Mouse (Mus musculus): ENCODE results near the gene Trappc4. TPM values are rescaled to one million over a fixed set of nuclear protein-coding genes. Genes with fewer than 3 reads are reported as not detected.

Gene Trappc4
- 51.8 and 55.7 TPM in 2 replicates for polyA plus RNA-seq (2012; rRNA removed; ENCODE audit: low replicate concordance)

DNA sequence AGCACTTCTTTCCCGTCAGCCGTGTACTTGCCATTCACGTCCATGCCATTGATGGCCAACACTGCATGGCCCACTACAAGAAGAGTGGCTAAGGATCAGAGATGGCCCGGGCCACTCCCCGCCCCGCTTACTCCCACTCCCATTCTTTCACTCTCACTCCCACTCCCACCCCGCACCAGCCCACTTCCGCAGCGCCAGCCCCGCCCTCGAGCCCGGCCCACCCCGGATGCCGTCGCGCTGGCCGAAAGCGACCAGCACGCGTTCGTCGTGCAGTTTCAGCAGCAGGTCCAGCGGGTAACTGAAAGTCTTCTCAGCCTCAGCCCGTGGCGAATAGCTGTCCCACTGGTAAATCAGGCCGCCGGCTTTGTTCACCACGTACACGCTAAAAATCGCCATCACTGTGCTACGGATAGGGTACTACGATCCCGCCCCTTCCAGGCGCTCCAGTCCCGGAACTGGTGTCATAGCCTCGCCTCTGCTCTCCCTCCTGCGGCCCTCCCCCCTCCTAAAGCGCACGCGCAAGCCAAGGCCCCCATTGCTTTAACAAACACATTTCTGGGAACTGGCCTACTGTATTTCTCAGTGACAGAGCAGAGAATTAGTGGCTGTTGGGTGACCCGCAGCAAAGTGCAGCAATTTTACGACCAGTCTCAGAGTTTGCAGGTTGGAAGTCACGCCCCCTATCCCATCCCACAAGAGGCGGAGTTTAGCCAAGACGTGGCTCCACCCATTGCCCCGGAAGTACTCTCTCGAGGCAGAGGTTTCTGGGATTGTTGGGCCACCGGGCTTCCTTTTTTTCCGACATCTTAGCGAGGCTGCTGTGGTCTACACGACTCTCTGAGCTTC is at the start of gene Trappc4, which contains the start of gene Rps25:
Gene Trappc4, minus strand, starts transcription at position 695 of the 846 bp plus-strand sequence.
Gene Rps25, plus strand, starts transcription at position 234 of the 846 bp plus-strand sequence.

DNA sequence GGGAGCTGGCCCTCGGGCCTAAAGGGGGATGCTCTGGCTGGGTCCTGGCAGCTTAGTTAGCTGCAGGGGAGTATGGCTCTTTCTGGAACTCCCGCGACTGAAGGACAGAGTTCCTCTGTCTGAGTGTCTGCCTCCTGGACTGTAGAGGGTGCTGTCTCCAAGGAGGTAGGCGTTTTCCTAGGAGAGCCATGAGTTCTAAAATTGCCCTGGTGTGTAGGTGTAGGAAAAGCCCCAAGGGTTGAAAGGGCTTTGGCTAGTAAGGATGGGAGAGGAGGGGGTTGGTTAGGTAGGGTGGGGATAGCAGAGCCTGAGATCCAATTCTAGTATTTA is 47.5 kb upstream of the Trappc4 start, which contains the start of gene Upk2:
Gene Upk2, minus strand, starts transcription at position 86 of the 330 bp plus-strand sequence.

DNA sequence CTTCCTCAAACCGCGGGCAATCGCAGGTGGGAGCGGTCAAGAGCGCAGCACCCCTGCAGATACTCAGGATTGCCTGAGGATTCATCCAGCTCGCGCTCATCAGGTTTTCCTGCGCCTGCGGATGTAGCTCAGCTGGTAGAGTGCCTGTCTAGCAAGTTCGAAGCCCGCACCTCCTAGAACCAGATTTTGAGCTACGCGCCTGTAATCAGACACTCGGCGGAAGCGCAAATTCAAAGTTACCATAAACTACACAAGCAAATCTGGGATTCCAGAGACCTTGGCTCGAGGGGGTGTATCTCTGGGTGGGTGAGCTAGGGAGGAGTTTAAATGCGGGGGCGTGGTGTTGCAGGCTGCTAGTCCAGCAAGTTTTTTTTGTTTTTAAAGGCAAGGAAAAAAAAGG is 33.6 kb upstream of the Trappc4 start, which contains the start of gene Foxr1:
Gene Foxr1, minus strand, starts transcription at position 176 of the 400 bp plus-strand sequence.

DNA sequence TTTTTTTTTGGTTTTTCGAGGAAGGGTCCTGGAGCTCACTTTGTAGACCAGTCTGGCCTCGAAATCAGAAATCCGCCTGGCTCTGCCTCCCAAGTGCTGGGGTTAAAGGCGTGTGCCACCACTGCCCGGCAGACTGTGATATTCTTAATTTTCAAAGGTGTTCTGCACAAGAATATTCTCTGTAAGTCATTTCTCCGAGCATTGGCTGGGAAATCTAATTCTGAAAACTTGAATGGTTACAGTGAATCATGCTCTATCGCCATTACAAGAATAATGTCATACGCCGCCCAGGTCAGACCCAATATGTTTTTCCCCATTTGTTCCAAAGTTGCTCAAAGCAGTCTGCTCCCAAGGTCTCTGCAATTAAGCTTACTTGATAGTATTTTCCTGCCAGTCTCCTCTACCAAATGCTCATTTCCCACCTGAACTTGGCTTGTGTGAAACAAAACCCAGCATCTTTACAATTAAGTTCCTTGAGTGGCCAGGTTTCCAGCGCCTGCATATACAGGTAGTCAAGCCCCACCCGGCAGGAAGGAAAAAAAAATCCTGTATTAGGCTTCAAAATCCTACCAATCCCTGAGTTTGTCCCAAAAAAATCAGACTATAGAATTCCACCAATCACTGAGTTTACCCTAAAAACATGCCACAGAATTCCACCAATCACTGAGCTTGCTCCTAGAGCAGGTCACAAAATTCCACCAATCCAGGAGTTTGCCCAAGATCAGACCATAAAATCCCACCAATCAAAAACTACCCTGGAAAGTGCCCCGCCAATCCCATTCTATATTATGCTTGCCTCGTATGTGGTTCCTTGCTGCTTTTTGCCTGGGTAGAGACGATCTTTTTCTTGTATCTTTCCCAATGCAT is 11.4 kb upstream of the Trappc4 start, which contains the start of gene Ccdc84:
Gene Ccdc84, minus strand, starts transcription at position 51 of the 867 bp plus-strand sequence.

DNA sequence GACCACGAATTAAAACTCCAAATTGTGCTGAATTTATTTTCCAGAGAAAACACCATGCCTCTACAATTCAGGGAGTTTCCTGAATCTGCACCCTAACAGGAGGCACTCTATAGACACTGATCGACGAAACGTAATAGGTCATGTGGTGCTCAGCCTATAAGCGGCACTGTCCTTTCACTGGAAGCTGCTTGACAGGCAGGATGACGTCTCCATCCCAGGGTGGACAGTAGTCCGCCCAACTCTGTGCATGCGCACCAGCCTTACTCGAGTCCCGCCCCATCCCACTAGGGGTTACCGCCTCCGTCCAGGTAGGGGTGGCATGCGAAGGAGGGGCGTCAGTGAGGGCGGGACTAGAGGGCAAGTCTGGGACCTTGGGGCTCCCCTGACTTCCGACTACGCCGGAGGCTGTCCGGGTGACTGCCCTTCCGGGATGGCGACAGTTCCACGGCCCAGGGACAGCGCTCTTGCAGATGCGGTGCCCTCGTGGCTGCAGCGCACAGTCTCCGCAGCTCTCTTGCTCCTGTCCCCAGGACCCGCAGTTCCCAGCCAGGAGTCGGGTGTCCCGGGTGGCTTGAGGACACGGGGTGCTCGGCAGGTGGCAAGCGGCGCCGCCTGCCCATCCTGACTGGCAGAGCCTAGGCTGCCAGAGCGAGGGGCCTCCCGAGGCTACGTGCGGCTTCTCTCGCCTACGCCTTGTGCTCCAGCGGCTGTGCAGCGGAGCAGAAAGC is 10.6 kb downstream of the Trappc4 start, which contains the start of gene Slc37a4:
Gene Slc37a4, plus strand, starts transcription at position 169 of the 728 bp plus-strand sequence.

DNA sequence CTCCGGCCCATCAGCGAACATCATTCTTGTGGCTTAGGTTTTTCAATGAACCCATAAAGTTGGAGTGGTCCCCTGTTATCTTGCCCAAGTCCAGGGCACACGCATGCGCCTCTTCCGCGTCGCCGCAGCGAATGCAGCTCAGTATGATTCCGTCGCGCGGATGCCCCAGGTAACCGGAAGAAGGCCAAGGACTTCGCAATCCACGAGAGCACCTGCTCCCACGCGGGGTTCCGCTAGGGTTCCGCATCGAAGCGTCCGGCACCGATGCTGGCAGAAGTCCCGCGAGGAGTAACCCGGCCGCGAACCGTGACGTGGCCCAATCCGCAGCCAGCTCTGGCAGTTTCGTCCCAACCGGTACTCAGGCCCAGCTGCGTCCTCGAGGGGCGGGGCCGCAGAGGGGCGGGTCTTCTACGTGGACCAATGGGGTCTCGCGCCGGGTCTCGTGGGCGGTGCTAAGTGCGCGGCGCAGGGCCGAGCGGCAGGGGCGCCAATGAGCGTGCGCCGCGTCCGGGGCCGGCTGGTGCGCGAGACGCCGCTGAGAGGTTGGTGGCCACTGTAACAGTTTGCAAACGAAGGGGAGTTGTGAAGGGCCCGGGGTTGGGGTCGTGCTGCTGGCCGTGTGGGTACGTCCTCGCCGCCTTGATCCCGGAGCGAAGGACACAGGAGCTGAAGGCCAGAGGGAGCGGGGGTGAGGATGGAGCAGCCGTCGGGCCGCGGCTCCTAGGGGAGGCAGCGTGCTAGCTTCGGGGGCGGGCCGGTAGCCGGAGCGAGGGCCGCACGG is 28.2 kb downstream of the Trappc4 start, which contains the start of gene Hyou1:
Gene Hyou1, plus strand, starts transcription at position 437 of the 781 bp plus-strand sequence.

DNA sequence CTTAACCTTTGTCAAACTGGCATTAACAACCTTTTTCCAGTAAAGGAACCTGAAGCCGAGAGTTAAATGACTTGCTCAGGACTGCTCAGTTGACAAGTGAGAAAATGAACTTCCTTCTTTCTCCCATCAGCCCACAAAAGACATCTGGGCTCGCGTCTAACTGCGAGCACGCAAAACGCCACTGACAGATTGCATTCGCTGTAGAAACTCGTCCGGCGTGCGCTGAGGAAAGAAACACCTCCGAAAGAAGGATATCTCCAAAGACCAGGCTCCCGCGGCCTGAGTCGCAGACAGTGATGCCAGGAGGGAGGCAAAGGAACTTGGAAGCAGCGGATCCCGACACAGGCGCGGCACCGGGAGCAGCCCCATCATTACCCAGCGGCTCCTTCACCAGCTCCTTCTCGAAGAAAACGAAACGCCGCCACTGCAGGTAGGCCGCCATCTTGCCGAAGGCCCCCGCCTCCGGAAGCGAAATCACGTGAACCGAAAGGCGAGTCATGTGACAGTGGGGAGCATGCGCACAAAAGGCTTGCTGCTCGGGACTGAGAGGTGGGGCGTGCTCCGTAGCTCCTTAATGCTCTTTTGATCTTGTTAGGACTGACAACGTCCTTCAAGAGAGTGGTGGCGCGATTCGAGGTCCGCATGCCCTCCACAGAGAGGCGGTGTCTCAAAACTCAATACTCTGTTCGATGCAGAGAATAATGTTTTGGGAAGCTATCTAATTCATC is 46.0 kb downstream of the Trappc4 start, which contains the start of gene Vps11:
Gene Vps11, minus strand, starts transcription at position 481 of the 728 bp plus-strand sequence.

Other genes with a start within 250 kb of the Trappc4 start
- gene Cbl, start 173.6 kb downstream of the Trappc4 start, polyA plus RNA-seq (2012; rRNA removed; ENCODE audit: low replicate concordance) = 16.5 and 18.5 TPM in 2 replicates
- not detected in 2 replicates for gene Ccdc153, start 166.9 kb downstream of the Trappc4 start, polyA plus RNA-seq (2012; rRNA removed; ENCODE audit: low replicate concordance)
- gene Pdzd3, start 156.1 kb downstream of the Trappc4 start, polyA plus RNA-seq (2012; rRNA removed; ENCODE audit: low replicate concordance) = 0.18 and 0.29 TPM in 2 replicates
- 23.6 and 24.3 TPM in 2 replicates for gene Nlrx1, start 139.0 kb downstream of the Trappc4 start, polyA plus RNA-seq (2012; rRNA removed; ENCODE audit: low replicate concordance)
- 4.3 and 5.5 TPM in 2 replicates for gene Abcg4, start 119.0 kb downstream of the Trappc4 start, polyA plus RNA-seq (2012; rRNA removed; ENCODE audit: low replicate concordance)
- gene Hinfp, start 101.9 kb downstream of the Trappc4 start, polyA plus RNA-seq (2012; rRNA removed; ENCODE audit: low replicate concordance) = 25.9 and 36.6 TPM in 2 replicates
- 59.1 and 101 TPM in 2 replicates for gene C2cd2l, start 87.3 kb downstream of the Trappc4 start, polyA plus RNA-seq (2012; rRNA removed; ENCODE audit: low replicate concordance)
- gene Dpagt1, start 81.6 kb downstream of the Trappc4 start, polyA plus RNA-seq (2012; rRNA removed; ENCODE audit: low replicate concordance) = 54.1 and 77.4 TPM in 2 replicates
- gene H2afx, start 72.9 kb downstream of the Trappc4 start, polyA plus RNA-seq (2012; rRNA removed; ENCODE audit: low replicate concordance) = 39.0 and 130 TPM in 2 replicates
- gene Hmbs, start 63.4 kb downstream of the Trappc4 start, polyA plus RNA-seq (2012; rRNA removed; ENCODE audit: low replicate concordance) = 41.3 and 52.7 TPM in 2 replicates
- 26.4 and 29.7 TPM in 2 replicates for gene Vps11, start 45.9 kb downstream of the Trappc4 start, polyA plus RNA-seq (2012; rRNA removed; ENCODE audit: low replicate concordance)
- gene Hyou1, start 28.1 kb downstream of the Trappc4 start, polyA plus RNA-seq (2012; rRNA removed; ENCODE audit: low replicate concordance) = 31.4 and 39.4 TPM in 2 replicates
- gene Slc37a4, start 10.7 kb downstream of the Trappc4 start, polyA plus RNA-seq (2012; rRNA removed; ENCODE audit: low replicate concordance) = 34.7 and 86.3 TPM in 2 replicates
- gene Rps25, start 461 bp downstream of the Trappc4 start, polyA plus RNA-seq (2012; rRNA removed; ENCODE audit: low replicate concordance) = 108 and 225 TPM in 2 replicates
- gene Ccdc84, start 11.0 kb upstream of the Trappc4 start, polyA plus RNA-seq (2012; rRNA removed; ENCODE audit: low replicate concordance) = 33.4 and 39.0 TPM in 2 replicates
- gene Foxr1, start 33.5 kb upstream of the Trappc4 start, polyA plus RNA-seq (2012; rRNA removed; ENCODE audit: low replicate concordance) = 0.22 TPM in 1 of 2 replicates, not detected in the other
- 20.9 and 24.8 TPM in 2 replicates for gene Upk2, start 47.4 kb upstream of the Trappc4 start, polyA plus RNA-seq (2012; rRNA removed; ENCODE audit: low replicate concordance)
- 47.0 and 115 TPM in 2 replicates for gene Bcl9l, start 75.2 kb upstream of the Trappc4 start, polyA plus RNA-seq (2012; rRNA removed; ENCODE audit: low replicate concordance)
- 30.5 and 43.7 TPM in 2 replicates for gene Cxcr5, start 154.3 kb upstream of the Trappc4 start, polyA plus RNA-seq (2012; rRNA removed; ENCODE audit: low replicate concordance)
- 15.0 and 19.0 TPM in 2 replicates for gene Ddx6, start 197.3 kb upstream of the Trappc4 start, polyA plus RNA-seq (2012; rRNA removed; ENCODE audit: low replicate concordance)

Measured in mammary gland, adult 2 months (tissue).